Mouse (Mus musculus) R1 (cell line): ENCODE data around the gene Mtg2.

Experiments used
- DNase-seq: peaks from one replicate; pipeline ENCODE4 v3.0.0-alpha.2; 2018; ENCODE audit warnings: low read depth, low spot score

Gene Mtg2

DNA sequence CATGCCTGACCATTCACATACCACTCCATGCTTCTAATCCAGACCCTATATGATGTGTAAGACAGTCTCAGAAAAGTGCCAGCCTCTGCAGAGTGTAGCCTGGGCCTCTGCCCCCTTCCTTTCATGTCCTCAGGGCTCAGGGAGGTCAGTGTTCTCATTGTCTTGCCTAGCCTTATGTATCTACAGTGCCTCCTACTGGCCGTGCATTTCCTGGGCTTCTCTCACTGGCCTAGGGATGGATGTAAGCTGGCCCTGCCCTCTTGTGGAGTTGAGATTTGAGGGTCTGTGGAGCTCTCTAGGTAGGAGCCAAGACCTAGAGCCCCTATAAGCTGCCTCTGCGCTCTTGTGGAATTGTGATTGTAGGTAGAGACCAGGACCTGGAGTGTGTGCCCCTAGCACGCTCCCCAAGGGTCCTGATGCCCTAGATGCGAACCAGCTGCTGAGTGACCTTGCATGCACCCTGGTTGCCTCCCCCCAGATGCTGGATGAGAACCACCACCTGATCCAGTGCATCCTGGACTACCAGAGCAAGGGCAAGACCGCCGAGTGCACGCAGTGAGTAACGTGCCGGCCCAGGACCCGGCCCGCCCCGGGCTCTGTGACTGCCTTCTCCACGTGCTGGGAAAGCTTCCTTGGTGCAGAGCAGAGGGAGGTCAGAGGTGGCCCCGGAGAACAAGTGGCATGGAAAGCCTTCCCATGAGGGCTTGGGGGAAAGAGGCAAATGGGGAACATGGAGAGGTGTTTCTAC, 18.2 kb upstream of the Mtg2 start:
- DNase-seq = peak; percentile 63

DNA sequence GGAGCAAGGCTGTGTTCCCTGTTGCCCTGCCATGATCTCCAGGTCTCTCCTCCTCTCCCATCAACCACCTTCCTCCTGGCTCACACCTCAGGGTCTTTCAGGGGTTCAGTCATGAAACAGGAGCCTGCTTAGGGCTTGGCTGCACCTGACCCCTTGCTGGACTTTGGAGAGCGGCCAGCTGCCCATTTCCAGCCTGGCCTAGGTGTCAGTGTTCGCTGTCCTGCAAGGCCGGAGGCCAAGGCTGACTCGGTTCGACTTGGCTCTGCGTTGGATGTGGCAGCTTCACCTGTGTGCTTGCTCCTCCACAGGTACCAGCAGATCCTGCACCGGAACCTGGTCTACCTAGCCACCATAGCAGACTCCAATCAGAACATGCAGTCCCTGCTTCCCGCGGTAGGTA, 17.4 kb upstream of the Mtg2 start:
- DNase-seq = no peak

DNA sequence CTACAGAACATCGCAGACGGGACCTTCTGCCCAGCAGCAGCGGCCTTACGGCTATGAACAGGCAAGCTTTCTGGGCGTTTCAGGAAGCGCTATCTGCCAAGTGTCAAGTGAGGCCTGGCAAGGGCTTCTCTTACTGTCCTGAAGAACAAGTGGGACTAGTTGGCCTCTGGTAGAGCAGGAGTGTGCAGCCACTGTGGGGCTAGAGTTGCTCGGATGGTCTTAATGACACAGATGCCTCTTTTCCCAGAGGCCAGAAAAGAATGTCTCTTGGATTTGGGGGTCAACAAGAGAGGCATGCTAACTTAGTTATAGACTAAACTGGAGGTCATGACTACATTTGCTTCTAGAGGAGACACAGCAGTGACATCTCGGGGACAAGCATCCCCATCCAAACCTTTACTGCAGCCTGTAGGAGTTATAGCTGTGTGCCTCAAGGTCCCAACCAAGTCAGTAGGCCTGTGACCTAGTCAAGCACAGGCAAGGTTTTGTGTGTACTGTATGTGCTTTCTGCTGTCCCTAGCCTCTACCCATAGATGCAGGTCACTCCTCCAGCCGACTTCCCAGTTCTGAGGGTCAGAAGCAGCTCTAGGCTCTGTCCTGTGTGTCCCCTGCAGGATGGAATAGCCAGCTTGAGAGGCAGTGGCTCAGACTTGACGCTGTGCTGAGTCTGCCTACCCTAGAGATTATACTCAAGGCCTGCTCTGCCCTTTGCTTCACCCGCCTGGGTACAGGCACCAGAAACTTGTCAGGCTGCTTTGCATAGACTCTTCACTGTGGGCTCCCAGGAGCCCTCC, 6.9 kb upstream of the Mtg2 start:
- no peak for DNase-seq

DNA sequence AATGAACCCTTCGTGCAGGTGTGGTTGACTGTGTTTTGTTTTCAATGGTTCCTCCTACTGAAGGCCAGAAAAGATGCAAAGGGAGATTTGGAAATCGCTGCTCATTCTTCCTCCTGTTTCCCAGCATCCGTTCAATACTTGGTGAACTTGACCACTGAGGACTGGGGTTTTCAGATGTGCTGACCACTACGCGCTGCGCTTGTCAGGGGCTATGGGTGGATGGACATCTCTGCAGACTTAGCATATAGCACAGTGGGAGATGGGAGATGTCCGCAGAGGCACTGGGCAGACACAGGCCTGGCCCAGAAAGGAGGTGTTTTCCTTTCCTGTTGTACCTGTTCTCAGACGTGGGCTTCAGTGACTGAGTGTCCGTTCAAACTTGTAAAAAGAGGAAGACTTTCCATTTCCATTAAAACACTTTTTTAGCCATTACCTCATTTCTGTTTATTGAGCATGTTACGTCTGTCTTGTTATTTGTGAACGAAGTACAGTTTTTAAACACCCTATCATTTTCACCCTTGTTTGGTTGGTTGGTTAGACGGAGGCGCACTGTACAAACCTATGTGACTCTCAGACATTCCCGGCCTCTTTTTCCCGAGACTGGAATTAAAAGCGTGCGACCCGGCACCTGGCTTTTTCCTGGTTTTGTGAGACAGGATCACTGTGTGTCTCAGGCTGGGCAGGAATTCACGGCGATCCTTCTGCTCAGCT, 463 bp upstream of the Mtg2 start:
- no peak for DNase-seq

- peak; percentile 68 for DNase-seq
These were observed 1.3 kb downstream of the Mtg2 start for GRCm38 (mm10) chr2:180071671-180072070.

DNA sequence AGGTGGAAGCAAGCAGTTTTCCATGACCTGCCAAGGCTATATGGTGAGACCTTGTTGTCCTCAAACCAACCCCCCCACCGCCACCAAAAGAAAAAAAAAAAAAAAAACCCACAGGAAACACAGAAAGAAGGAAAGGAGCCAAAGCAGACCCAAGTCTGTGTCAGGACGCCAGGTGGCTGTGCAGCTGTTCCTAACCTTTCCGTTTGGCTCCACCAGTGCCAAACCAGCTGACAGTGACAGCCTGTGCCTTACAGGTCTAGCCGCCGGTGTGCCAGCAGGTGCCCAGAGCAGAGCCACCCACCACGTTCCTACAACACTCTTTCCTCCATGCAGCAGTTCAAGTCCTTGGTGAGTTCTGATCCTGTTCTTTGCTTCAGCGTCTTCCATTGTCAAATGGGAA, 2.5 kb downstream of the Mtg2 start:
- no peak for DNase-seq

- DNase-seq = no peak
These were observed 7.2 kb downstream of the Mtg2 start for GRCm38 (mm10) chr2:180077622-180078021.

- peak; percentile 68 for DNase-seq
These were observed 10.3 kb downstream of the Mtg2 start for GRCm38 (mm10) chr2:180080680-180081079.

DNA sequence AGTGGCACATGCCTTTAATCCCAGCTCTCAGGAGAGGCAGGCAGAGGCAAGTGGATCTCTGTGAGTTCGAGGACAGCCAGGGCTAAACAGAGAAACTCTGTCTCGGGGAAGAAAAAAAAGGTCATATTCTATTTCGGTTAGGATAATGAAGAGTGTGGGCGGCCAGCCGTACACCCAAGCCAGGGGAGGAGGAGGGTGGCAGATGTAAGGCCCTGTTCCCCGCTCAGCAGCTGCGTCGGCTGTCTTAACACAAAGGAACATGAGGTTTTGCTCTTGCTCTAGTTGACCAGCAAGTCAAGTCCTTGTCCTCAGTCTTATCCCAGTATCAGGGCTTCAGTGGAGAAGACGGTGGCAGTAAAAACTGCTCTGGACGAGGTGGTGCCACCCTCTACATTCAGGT, 12.7 kb downstream of the Mtg2 start:
- no peak for DNase-seq

- DNase-seq = no peak
These were observed 14.2 kb downstream of the Mtg2 start for GRCm38 (mm10) chr2:180084565-180084964.

GRCm38 (mm10) chr2:180085926-180086636, 15.7 kb downstream of the Mtg2 start:
- DNase-seq = no peak

- no peak for DNase-seq
These were observed 16.2 kb downstream of the Mtg2 start for GRCm38 (mm10) chr2:180086637-180087027.

GRCm38 (mm10) chr2:180087472-180087871, 17.1 kb downstream of the Mtg2 start:
- peak; percentile 54 for DNase-seq

DNA sequence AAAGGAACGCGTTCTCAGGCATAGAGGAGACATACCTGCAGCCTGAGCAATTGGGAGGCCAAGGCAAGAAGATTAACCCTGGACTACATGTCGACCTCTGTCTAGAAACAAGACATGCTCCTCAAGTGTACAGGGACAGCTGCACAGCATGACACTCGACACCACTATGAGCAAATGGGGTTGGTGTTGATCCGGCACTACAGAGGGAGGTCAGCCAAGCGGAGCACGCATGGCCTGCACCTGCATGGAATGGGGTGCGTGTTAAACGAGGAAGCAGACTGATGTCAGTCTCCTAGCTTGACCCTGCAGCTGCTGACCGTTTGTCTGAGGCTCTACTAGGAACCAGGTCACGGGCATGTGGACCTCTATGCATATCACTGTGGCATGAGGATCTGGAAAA, 19.9 kb downstream of the Mtg2 start:
- no peak for DNase-seq

- DNase-seq = no peak
These were observed 25.3 kb downstream of the Mtg2 start for GRCm38 (mm10) chr2:180095711-180096110.

DNA sequence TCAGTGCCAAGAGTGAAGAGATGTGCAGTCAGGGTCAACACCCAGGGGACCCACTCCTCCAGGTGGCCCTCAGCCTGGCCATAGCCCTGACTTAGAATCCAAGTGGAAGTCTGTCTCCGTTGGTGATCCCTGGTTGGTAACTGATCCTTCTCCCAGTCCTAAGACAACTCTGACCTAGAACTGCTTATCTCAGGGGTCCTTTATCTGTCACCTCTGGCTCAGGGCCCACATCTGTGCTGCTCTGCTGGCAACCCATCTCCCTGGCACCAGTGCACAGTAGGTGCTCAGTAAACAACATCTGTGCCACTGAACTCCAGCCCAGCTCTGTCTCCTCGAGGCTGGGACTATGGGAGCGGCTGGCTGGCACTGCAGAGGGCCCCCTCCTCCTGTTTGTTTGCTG, 27.2 kb downstream of the Mtg2 start:
- DNase-seq = no peak

- DNase-seq = no peak
These were observed 27.8 kb downstream of the Mtg2 start for GRCm38 (mm10) chr2:180098167-180098566.

DNA sequence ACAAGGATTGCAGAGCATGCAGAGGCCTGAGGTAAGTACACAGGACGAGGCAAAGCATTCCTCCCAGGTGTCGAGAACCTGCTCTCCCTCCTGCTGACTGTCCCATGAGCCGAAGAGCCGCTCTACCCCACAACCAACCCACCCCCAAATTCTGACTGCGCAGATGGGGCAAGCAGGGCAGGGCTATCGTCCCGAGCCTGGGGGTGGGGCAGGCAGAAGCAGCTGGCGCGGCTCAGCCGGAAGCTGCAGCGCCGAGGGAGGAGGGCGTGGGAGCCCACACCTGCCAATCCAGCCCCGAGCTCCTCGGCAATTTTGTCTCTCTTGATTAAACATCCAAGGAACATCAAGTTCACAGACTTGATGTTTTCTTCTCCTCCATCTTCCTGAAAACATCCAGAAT, 29.1 kb downstream of the Mtg2 start:
- DNase-seq = peak; percentile 32

- peak; percentile 29 for DNase-seq
These were observed 33.0 kb downstream of the Mtg2 start for GRCm38 (mm10) chr2:180103151-180103977.

DNA sequence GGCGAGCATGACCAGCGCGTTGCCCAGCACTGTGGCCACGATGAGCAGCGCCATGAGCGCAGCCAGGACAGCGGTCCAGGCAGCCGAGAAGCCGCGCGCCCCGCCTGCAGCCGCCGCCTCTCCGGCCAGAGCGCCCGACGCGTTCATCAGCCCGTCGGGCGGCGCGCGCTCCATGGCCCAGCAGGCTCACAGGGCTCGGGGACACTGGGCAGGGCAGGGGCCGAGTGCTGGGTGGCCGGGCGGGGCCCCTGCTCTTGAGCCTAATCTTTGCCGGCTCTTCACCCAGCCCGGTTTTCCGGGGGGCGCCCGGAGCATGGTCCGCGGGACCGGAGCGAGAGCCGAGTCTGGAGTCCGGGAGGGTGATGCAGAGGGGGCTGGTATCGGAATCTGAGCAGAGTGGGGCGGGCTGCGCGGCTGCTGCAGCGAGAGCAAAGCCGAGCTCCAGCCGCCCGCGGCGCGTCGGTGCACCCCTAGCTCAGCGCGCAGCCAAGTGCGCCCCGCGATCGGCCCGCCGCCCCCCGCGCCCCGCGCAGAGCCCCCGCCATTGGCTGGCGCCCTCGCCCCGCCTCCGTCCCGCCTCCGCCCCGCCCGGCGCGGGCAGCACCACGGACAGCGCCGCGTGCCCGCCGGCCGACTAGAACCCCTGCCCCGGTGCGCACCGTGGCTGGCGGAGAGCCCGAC, 33.7 kb downstream of the Mtg2 start, which contains the start of gene Hrh3:
Gene Hrh3, minus strand, starts transcription at position 511 of the 681 bp plus-strand sequence.
- peak; percentile 72 for DNase-seq
